Mouse (Mus musculus) limb, embryonic 11.5 days (tissue): Measurements from ENCODE around the gene Gm5485. TPM values are rescaled to one million over a fixed set of nuclear protein-coding genes. Genes with fewer than 3 reads are reported as not detected.

Experiments used
- ATAC-seq: fragments of 200-750 bp; cut with Nextera tagmentation; 2 replicates; pipeline ENCODE4 v1.8.0; 2017; ENCODE audit warnings: low read depth; ENCODE audit not compliant: insufficient number of reproducible peaks, low FRiP score, low TSS enrichment
- DNase-seq: peaks from one replicate; pipeline ENCODE4 v3.0.0-alpha.2; 2015; ENCODE audit warnings: low spot score
- H3K27ac ChIP-seq: fragments of 300-500 bp; sonication (generic); replicated peaks from 2 replicates; pipeline ENCODE4 v1.5.1; 2014; ENCODE audit warnings: low read depth, mild to moderate bottlenecking, low read length
- H3K27me3 ChIP-seq: fragments of 300-500 bp; sonication (generic); 2 replicates; pipeline ENCODE4 v1.6.1; 2014; ENCODE audit warnings: mild to moderate bottlenecking, low read length, mixed read lengths; ENCODE audit not compliant: control insufficient read depth, insufficient read depth
- H3K36me3 ChIP-seq: fragments of 300-500 bp; sonication (generic); 2 replicates; pipeline ENCODE4 v1.6.1; 2014; ENCODE audit warnings: mild to moderate bottlenecking, low read length, moderate library complexity, mixed read lengths; ENCODE audit not compliant: control insufficient read depth, insufficient read depth
- H3K4me1 ChIP-seq: fragments of 300-500 bp; sonication (generic); 2 replicates; pipeline ENCODE4 v1.6.1; 2014; ENCODE audit warnings: low read length, mixed read lengths; ENCODE audit not compliant: control insufficient read depth, insufficient read depth
- H3K4me2 ChIP-seq: fragments of 300-500 bp; sonication (generic); 2 replicates; pipeline ENCODE4 v1.6.1; 2014; ENCODE audit warnings: low read depth, mild to moderate bottlenecking, moderate library complexity; ENCODE audit not compliant: severe bottlenecking
- H3K4me3 ChIP-seq: fragments of 300-500 bp; sonication (generic); 2 replicates; pipeline ENCODE4 v1.5.1; 2014; ENCODE audit warnings: low read depth, low read length
- H3K9ac ChIP-seq: fragments of 300-500 bp; sonication (generic); 2 replicates; pipeline ENCODE4 v1.6.1; 2014; ENCODE audit warnings: mild to moderate bottlenecking, low read length
- H3K9me3 ChIP-seq: fragments of 300-500 bp; sonication (generic); 2 replicates; pipeline ENCODE4 v1.6.1; 2016; ENCODE audit warnings: low read length; ENCODE audit not compliant: control insufficient read depth
- WGBS: fragments of 180-500 bp; shearing (Covaris S2); extraction: QIAGEN DNeasy Blood & Tissue Kit; methylation state at CpG from one replicate; pipeline ENCODE4 v1.1.7; 2014; 5-methylcytosine and 5-hydroxymethylcytosine counted together
- polyA plus RNA-seq: library from polyadenylated mRNA; unstranded; fragments of >200 nt; fragmentation: Nextera tagmentation; extraction: Ambion mirVana; gene quantifications from 2 replicates; pipeline ENCODE4 v1.2.1, GENCODE M21; 2014

The Gm5485 gene
- polyA plus RNA-seq, 1 experiment from 2014 or later: not detected

- no peak overlapping the region for H3K4me2 ChIP-seq
- no peaks in the 10 kb centered on the region for H3K9me3 ChIP-seq
- no peak overlapping the region for H3K4me3 ChIP-seq
- no peak overlapping the region for H3K27ac ChIP-seq
- no peaks in the 10 kb centered on the region for H3K4me1 ChIP-seq
- H3K36me3 ChIP-seq: no peaks in the 10 kb centered on the region
- no peak for ATAC-seq
- DNase-seq: no peak
- no peak overlapping the region for H3K9ac ChIP-seq
- no peaks in the 10 kb centered on the region for H3K27me3 ChIP-seq
- WGBS: 82% methylated on average over 1 of the region's 1 CpGs
These were observed 55.8 kb downstream of the Gm5485 start for GRCm38 (mm10) chr16:48356417-48356816.

GRCm38 (mm10) chr16:48355716-48356115 lies 56.5 kb downstream of the Gm5485 start:
- Histone ChIP-seq H3K27ac (no peak overlapping the region), H3K27me3 (no peaks in the 10 kb centered on the region), H3K4me2 (no peak overlapping the region), H3K9ac (no peak overlapping the region), H3K36me3 (no peaks in the 10 kb centered on the region), H3K4me1 (no peaks in the 10 kb centered on the region), H3K4me3 (no peak overlapping the region), H3K9me3 (no peaks in the 10 kb centered on the region)
- WGBS: 86% methylated on average over 5 of the region's 5 CpGs
- DNase-seq (no peak), ATAC-seq (no peak)

Other genes with a start within 250 kb of the Gm5485 start
- gene Dppa4, start 128.7 kb downstream of the Gm5485 start, polyA plus RNA-seq: not detected in 2 replicates
- not detected in 2 replicates for gene Dppa2, start 108.5 kb downstream of the Gm5485 start, polyA plus RNA-seq
- gene Morc1, start 18.8 kb upstream of the Gm5485 start, polyA plus RNA-seq: not detected in 2 replicates